Mouse (Mus musculus) midbrain, embryonic 15.5 days (tissue): ENCODE measurements around the gene Srpk2. TPM values are rescaled to one million over a fixed set of nuclear protein-coding genes. Genes with fewer than 3 reads are reported as not detected.
"Not testable (repeated sequence)": the region's sequence is repeated elsewhere in the genome, so short reads cannot be mapped to it uniquely, and the experiment has no call there.

Experiments
- ATAC-seq: fragments of 200-750 bp; cut with Nextera tagmentation; replicated peaks from 2 replicates; pipeline ENCODE4 v1.8.0; 2017; ENCODE audit warnings: moderate TSS enrichment
- H3K27ac ChIP-seq: fragments of 300-500 bp; sonication (generic); 2 replicates; pipeline ENCODE4 v1.5.1; 2015; ENCODE audit warnings: mild to moderate bottlenecking, inconsistent platforms
- H3K27me3 ChIP-seq: fragments of 300-500 bp; sonication (generic); replicated peaks from 2 replicates; pipeline ENCODE4 v1.6.1; 2015; ENCODE audit warnings: inconsistent platforms
- H3K36me3 ChIP-seq: fragments of 300-500 bp; sonication (generic); replicated peaks from 2 replicates; pipeline ENCODE4 v1.6.1; 2015; ENCODE audit warnings: inconsistent platforms
- H3K4me1 ChIP-seq: fragments of 300-500 bp; sonication (generic); 2 replicates; pipeline ENCODE4 v1.6.1; 2015; ENCODE audit warnings: inconsistent platforms
- H3K4me2 ChIP-seq: fragments of 300-500 bp; sonication (generic); 2 replicates; pipeline ENCODE4 v1.6.1; 2015; ENCODE audit warnings: inconsistent platforms, mild to moderate bottlenecking, moderate library complexity
- H3K4me3 ChIP-seq: fragments of 300-500 bp; sonication (generic); 2 replicates; pipeline ENCODE4 v1.5.1; 2015; ENCODE audit warnings: mild to moderate bottlenecking, inconsistent platforms
- H3K9ac ChIP-seq: fragments of 300-500 bp; sonication (generic); 2 replicates; pipeline ENCODE4 v1.6.1; 2015; ENCODE audit warnings: mild to moderate bottlenecking, inconsistent platforms
- H3K9me3 ChIP-seq: fragments of 300-500 bp; sonication (generic); 2 replicates; pipeline ENCODE4 v1.6.1; 2016; ENCODE audit warnings: inconsistent platforms
- WGBS: fragments of 180-500 bp; shearing (Covaris S2); methylation state at CpG from one replicate; pipeline ENCODE4 v1.1.7; 2015; ENCODE audit warnings: mixed read lengths; 5-methylcytosine and 5-hydroxymethylcytosine counted together
- polyA plus RNA-seq: library from polyadenylated mRNA; unstranded; fragments of >200 nt; fragmentation: Nextera tagmentation; extraction: Ambion mirVana; gene quantifications from 2 replicates; pipeline ENCODE4 v1.2.1, GENCODE M21; 2015

Gene Srpk2
- polyA plus RNA-seq, 1 experiment from 2014 or later, result 105 TPM

GRCm38 (mm10) chr5:23473098-23473873, 211.1 kb downstream of the Srpk2 start:
- no peak overlapping the region for H3K4me2 ChIP-seq
- no peak for ATAC-seq
- peaks cover 35% of the 10 kb centered on the region for H3K36me3 ChIP-seq
- 78% methylated on average over 6 of the region's 6 CpGs for whole genome bisulfite sequencing
- no peak overlapping the region for H3K4me3 ChIP-seq
- no peaks in the 10 kb centered on the region for H3K4me1 ChIP-seq
- no peak overlapping the region for H3K9ac ChIP-seq
- H3K27me3 ChIP-seq, result no peaks in the 10 kb centered on the region
- no peaks in the 10 kb centered on the region for H3K9me3 ChIP-seq
- no peak overlapping the region for H3K27ac ChIP-seq

GRCm38 (mm10) chr5:23466546-23466945, 217.9 kb downstream of the Srpk2 start:
- Histone ChIP-seq H3K9me3 (no peaks in the 10 kb centered on the region), H3K36me3 (peaks cover 21% of the 10 kb centered on the region), H3K4me3 (no peak overlapping the region), H3K27me3 (no peaks in the 10 kb centered on the region), H3K27ac (no peak overlapping the region), H3K4me2 (no peak overlapping the region), H3K4me1 (no peaks in the 10 kb centered on the region), H3K9ac (no peak overlapping the region)
- no peak for ATAC-seq
- WGBS, result 96% methylated on average over 4 of the region's 4 CpGs

GRCm38 (mm10) chr5:23464743-23465142, 219.7 kb downstream of the Srpk2 start:
- Histone ChIP-seq H3K4me1 (no peaks in the 10 kb centered on the region), H3K4me2 (no peak overlapping the region)

GRCm38 (mm10) chr5:23464247-23464646, 220.2 kb downstream of the Srpk2 start:
- WGBS, result 96% methylated on average over 3 of the region's 3 CpGs
- no peak for ATAC-seq
- Histone ChIP-seq H3K4me2 (no peak overlapping the region), H3K27ac (no peak overlapping the region), H3K9ac (no peak overlapping the region), H3K4me1 (no peaks in the 10 kb centered on the region), H3K9me3 (no peaks in the 10 kb centered on the region), H3K4me3 (no peak overlapping the region), H3K36me3 (peaks cover 13% of the 10 kb centered on the region), H3K27me3 (no peaks in the 10 kb centered on the region)

More at GRCm38 (mm10) chr5:23464743-23465142, 219.7 kb downstream of the Srpk2 start:
- H3K9ac ChIP-seq, result no peak overlapping the region
- 97% methylated on average over 8 of the region's 8 CpGs for WGBS
- no peak overlapping the region for H3K27ac ChIP-seq
- peaks cover 13% of the 10 kb centered on the region for H3K36me3 ChIP-seq
- no peak for ATAC-seq
- no peaks in the 10 kb centered on the region for H3K9me3 ChIP-seq
- H3K27me3 ChIP-seq, result no peaks in the 10 kb centered on the region
- H3K4me3 ChIP-seq, result no peak overlapping the region

- Histone ChIP-seq H3K9me3 (no peaks in the 10 kb centered on the region), H3K9ac (no peak overlapping the region), H3K27ac (no peak overlapping the region), H3K36me3 (0 out of 2 replicates have a peak, but pooled peaks cover 4% of the 10 kb centered on the region), H3K4me3 (no peak overlapping the region), H3K27me3 (no peaks in the 10 kb centered on the region), H3K4me2 (no peak overlapping the region), H3K4me1 (peaks cover 5% of the 10 kb centered on the region)
- no peak for ATAC-seq
- 53% methylated on average over 2 of the region's 2 CpGs for WGBS
Measured at GRCm38 (mm10) chr5:23461688-23462087, 222.7 kb downstream of the Srpk2 start.

GRCm38 (mm10) chr5:23453561-23453960, 230.9 kb downstream of the Srpk2 start:
- not testable (repeated sequence) for H3K27ac ChIP-seq, ATAC-seq, H3K4me3 ChIP-seq, H3K4me2 ChIP-seq, H3K36me3 ChIP-seq, H3K9me3 ChIP-seq, H3K4me1 ChIP-seq, H3K27me3 ChIP-seq, H3K9ac ChIP-seq
- WGBS, result 84% methylated on average over 2 of the region's 2 CpGs

Other genes starting within 250 kb of the Srpk2 start
- gene Pus7, start 99.1 kb upstream of the Srpk2 start, polyA plus RNA-seq, result 17.3 and 18.5 TPM in 2 replicates
- 30.1 and 31.1 TPM in 2 replicates for gene Rint1, start 103.1 kb upstream of the Srpk2 start, polyA plus RNA-seq
- gene Tomm7, start 159.5 kb upstream of the Srpk2 start, polyA plus RNA-seq, result 68.8 and 77.0 TPM in 2 replicates